Mouse (Mus musculus): Measurements from ENCODE around the gene Tsc22d1. TPM values are rescaled to one million over a fixed set of nuclear protein-coding genes. Genes with fewer than 3 reads are reported as not detected.

Tsc22d1 gene
- total RNA-seq (2014; fragmentation: Nextera tagmentation) (14.6 and 16.9 TPM in 2 replicates), total RNA-seq (2017) (26.4 and 29.8 TPM in 2 replicates), polyA plus RNA-seq (2012) (6.8 and 7.0 TPM in 2 replicates)

GRCm38 (mm10) chr14:76414862-76415780 is at the start of gene Tsc22d1:
Gene Tsc22d1 (plus strand): TSS chr14:76414961.
- no peaks in the 10 kb centered on the region for H3K27me3 ChIP-seq (ENCODE audit: insufficient read depth, low read length)
- TF ChIP-seq GATA1 (IDR thresholded peaks at IDR 0.05; ENCODE audit: borderline replicate concordance, low read length), result no peak
- no peak for TF ChIP-seq POLR2AphosphoS5 (IDR thresholded peaks at IDR 0.05; ENCODE audit: insufficient replicate concordance, low read depth, low read length)
- TF ChIP-seq TAL1 (conservative IDR thresholded peaks at IDR 0.05; ENCODE audit: low read depth, low read length), result no peak
- TF ChIP-seq GATA2 (IDR thresholded peaks at IDR 0.05; ENCODE audit: borderline replicate concordance, low read depth, low read length), result no peak
- TF ChIP-seq CTCF (IDR thresholded peaks at IDR 0.05; ENCODE audit: low read depth, low read length), result no peak
- no peak for ATAC-seq (ENCODE audit: extremely low read depth, insufficient number of reproducible peaks, low FRiP score, poor library complexity, severe bottlenecking)

GRCm38 (mm10) chr14:76373638-76374037 is 41.1 kb upstream of the Tsc22d1 start:
- TF ChIP-seq GATA2 (IDR thresholded peaks at IDR 0.05; ENCODE audit: borderline replicate concordance, low read depth, low read length) (no peak), CTCF (IDR thresholded peaks at IDR 0.05; ENCODE audit: low read depth, low read length) (no peak), GATA1 (IDR thresholded peaks at IDR 0.05; ENCODE audit: borderline replicate concordance, low read length) (no peak), TAL1 (conservative IDR thresholded peaks at IDR 0.05; ENCODE audit: low read depth, low read length) (no peak)
- Histone ChIP-seq H3K36me3 (replicated peaks) (no peaks in the 10 kb centered on the region), H3K9me3 (replicated peaks) (peaks cover 15% of the 10 kb centered on the region; the same call in 1 of the 2 replicates), H3K4me3 (ENCODE audit: low read depth, low read length) (no peak overlapping the region), H3K4me1 (ENCODE audit: insufficient read depth, low read depth, low read length) (no peaks in the 10 kb centered on the region), H3K27me3 (ENCODE audit: insufficient read depth, low read length) (no peaks in the 10 kb centered on the region)
- DNase-seq (ENCODE audit: low spot score) (no peak), ATAC-seq (ENCODE audit: extremely low read depth, insufficient number of reproducible peaks, low FRiP score, poor library complexity, severe bottlenecking) (no peak)

More at GRCm38 (mm10) chr14:76414862-76415780, at the start of gene Tsc22d1:
- no peaks in the 10 kb centered on the region for H3K4me1 ChIP-seq (ENCODE audit: insufficient read depth, low read depth, low read length)
- DNase-seq (ENCODE audit: low spot score), result no peak
- H3K4me3 ChIP-seq (ENCODE audit: low read depth, low read length), result no peak within 1 kb of the TSS; the same call in 1 of the 2 replicates
- peaks cover 47% of the 10 kb centered on the region for H3K9me3 ChIP-seq (replicated peaks)
- no peaks in the 10 kb centered on the region for H3K36me3 ChIP-seq (replicated peaks)

DNA sequence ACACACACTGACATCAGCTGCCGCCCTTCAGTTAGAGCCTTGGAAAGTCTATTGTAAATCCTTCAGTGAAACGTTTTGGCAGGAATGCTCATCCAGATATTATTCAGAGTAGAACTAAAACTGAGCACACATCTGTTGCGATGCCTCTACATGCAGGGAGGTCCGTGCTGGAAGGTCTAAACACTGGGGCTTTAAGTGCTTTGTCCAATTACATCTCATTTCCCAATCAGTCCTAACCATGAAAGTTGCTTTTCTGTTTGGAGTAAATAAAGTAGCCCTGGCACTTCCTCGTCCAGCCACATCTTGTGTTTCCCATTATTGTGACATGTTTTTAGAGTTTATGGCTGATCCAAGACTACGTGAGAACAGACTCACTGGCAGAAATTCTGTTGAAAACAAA is 40.2 kb upstream of the Tsc22d1 start:
- Histone ChIP-seq H3K27me3 (ENCODE audit: insufficient read depth, low read length) (no peaks in the 10 kb centered on the region), H3K4me3 (ENCODE audit: low read depth, low read length) (no peak overlapping the region), H3K4me1 (ENCODE audit: insufficient read depth, low read depth, low read length) (no peaks in the 10 kb centered on the region), H3K9me3 (replicated peaks) (peaks cover 17% of the 10 kb centered on the region), H3K36me3 (replicated peaks) (no peaks in the 10 kb centered on the region)
- no peak for DNase-seq (ENCODE audit: low spot score)
- ATAC-seq (ENCODE audit: extremely low read depth, insufficient number of reproducible peaks, low FRiP score, poor library complexity, severe bottlenecking), result no peak
- TF ChIP-seq POLR2AphosphoS5 (IDR thresholded peaks at IDR 0.05; ENCODE audit: insufficient replicate concordance, low read depth, low read length) (no peak), TAL1 (conservative IDR thresholded peaks at IDR 0.05; ENCODE audit: low read depth, low read length) (no peak), CTCF (IDR thresholded peaks at IDR 0.05; ENCODE audit: low read depth, low read length) (no peak), GATA2 (IDR thresholded peaks at IDR 0.05; ENCODE audit: borderline replicate concordance, low read depth, low read length) (no peak), GATA1 (IDR thresholded peaks at IDR 0.05; ENCODE audit: borderline replicate concordance, low read length) (no peak)

DNA sequence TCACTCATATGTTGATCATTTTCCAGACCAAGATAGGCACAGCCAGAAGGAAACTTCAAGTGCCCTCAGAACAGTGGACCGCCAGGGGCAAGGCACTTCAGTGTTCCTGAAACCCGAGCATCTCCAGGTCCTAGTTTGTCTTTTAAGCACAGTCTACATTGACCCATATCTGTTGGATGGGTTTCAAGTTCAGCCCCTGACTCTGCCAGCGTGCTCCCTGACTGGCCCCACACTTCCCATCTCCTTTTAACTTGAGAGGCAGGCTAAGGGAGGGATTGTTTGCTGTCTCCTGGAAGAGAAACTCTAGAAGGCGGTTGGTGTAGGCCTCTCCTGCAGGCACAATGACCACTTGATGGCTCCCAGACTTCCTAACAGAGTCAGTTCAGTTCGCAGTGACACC is 38.2 kb upstream of the Tsc22d1 start:
- TF ChIP-seq GATA1 (IDR thresholded peaks at IDR 0.05; ENCODE audit: borderline replicate concordance, low read length) (no peak), TAL1 (conservative IDR thresholded peaks at IDR 0.05; ENCODE audit: low read depth, low read length) (no peak), CTCF (IDR thresholded peaks at IDR 0.05; ENCODE audit: low read depth, low read length) (no peak), POLR2AphosphoS5 (IDR thresholded peaks at IDR 0.05; ENCODE audit: insufficient replicate concordance, low read depth, low read length) (no peak), GATA2 (IDR thresholded peaks at IDR 0.05; ENCODE audit: borderline replicate concordance, low read depth, low read length) (no peak)
- no peaks in the 10 kb centered on the region for H3K27me3 ChIP-seq (ENCODE audit: insufficient read depth, low read length)
- no peak for ATAC-seq (ENCODE audit: extremely low read depth, insufficient number of reproducible peaks, low FRiP score, poor library complexity, severe bottlenecking)
- DNase-seq (ENCODE audit: low spot score), result no peak
- no peaks in the 10 kb centered on the region for H3K4me1 ChIP-seq (ENCODE audit: insufficient read depth, low read depth, low read length)
- H3K9me3 ChIP-seq (replicated peaks), result peaks cover 8% of the 10 kb centered on the region
- H3K36me3 ChIP-seq (replicated peaks), result no peaks in the 10 kb centered on the region
- no peak overlapping the region for H3K4me3 ChIP-seq (ENCODE audit: low read depth, low read length)

GRCm38 (mm10) chr14:76379411-76379810 is 35.4 kb upstream of the Tsc22d1 start:
- TF ChIP-seq CTCF (IDR thresholded peaks at IDR 0.05; ENCODE audit: low read depth, low read length) (no peak), POLR2AphosphoS5 (IDR thresholded peaks at IDR 0.05; ENCODE audit: insufficient replicate concordance, low read depth, low read length) (no peak), TAL1 (conservative IDR thresholded peaks at IDR 0.05; ENCODE audit: low read depth, low read length) (no peak), GATA1 (IDR thresholded peaks at IDR 0.05; ENCODE audit: borderline replicate concordance, low read length) (no peak), GATA2 (IDR thresholded peaks at IDR 0.05; ENCODE audit: borderline replicate concordance, low read depth, low read length) (no peak)
- no peak for ATAC-seq (ENCODE audit: extremely low read depth, insufficient number of reproducible peaks, low FRiP score, poor library complexity, severe bottlenecking)
- DNase-seq (ENCODE audit: low spot score), result no peak
- Histone ChIP-seq H3K27me3 (ENCODE audit: insufficient read depth, low read length) (no peaks in the 10 kb centered on the region), H3K9me3 (replicated peaks) (peaks cover 5% of the 10 kb centered on the region), H3K4me1 (ENCODE audit: insufficient read depth, low read depth, low read length) (no peaks in the 10 kb centered on the region), H3K4me3 (ENCODE audit: low read depth, low read length) (no peak overlapping the region), H3K36me3 (replicated peaks) (no peaks in the 10 kb centered on the region)

DNA sequence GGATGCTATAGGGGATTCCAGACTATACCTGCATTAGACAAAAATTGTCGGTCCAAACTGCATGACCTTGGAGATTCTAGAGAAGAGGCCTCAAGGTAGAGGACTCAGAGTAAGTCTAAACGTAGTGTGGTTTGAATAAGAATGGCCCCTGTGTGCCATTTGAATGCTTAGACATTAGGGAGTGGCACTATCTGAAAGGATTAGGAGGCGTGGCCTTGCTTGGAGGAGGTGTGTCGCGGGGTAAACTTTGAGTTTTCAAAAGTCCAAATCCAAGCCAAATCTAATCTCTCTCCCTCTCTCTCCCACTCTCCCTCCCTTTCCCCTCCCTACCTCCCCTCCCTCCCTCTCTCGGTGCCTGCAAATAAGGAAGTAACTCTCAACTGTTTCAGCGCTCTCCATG is 26.7 kb upstream of the Tsc22d1 start:
- DNase-seq (ENCODE audit: low spot score), result no peak
- TF ChIP-seq TAL1 (conservative IDR thresholded peaks at IDR 0.05; ENCODE audit: low read depth, low read length) (no peak), POLR2AphosphoS5 (IDR thresholded peaks at IDR 0.05; ENCODE audit: insufficient replicate concordance, low read depth, low read length) (no peak), GATA1 (IDR thresholded peaks at IDR 0.05; ENCODE audit: borderline replicate concordance, low read length) (no peak), GATA2 (IDR thresholded peaks at IDR 0.05; ENCODE audit: borderline replicate concordance, low read depth, low read length) (no peak), CTCF (IDR thresholded peaks at IDR 0.05; ENCODE audit: low read depth, low read length) (no peak)

More for the DNA sequence above, 26.7 kb upstream of the Tsc22d1 start:
- Histone ChIP-seq H3K36me3 (replicated peaks) (no peaks in the 10 kb centered on the region), H3K4me3 (ENCODE audit: low read depth, low read length) (no peak overlapping the region), H3K4me1 (ENCODE audit: insufficient read depth, low read depth, low read length) (no peaks in the 10 kb centered on the region), H3K27me3 (ENCODE audit: insufficient read depth, low read length) (no peaks in the 10 kb centered on the region), H3K9me3 (replicated peaks) (peaks cover 10% of the 10 kb centered on the region)
- ATAC-seq (ENCODE audit: extremely low read depth, insufficient number of reproducible peaks, low FRiP score, poor library complexity, severe bottlenecking), result no peak

Data from G1E (cell line).